Mouse (Mus musculus) myocyte (in vitro differentiated cells): ENCODE data around the gene Fam20c.

Experiments used
- CEBPB ChIP-seq: IDR thresholded peaks from 2 replicates; pipeline ENCODE4 v1.6.1; 2011; ENCODE audit warnings: mild to moderate bottlenecking, moderate library complexity; ENCODE audit not compliant: poor library complexity, insufficient read depth, severe bottlenecking
- MAX ChIP-seq: IDR thresholded peaks from one replicate; pipeline ENCODE4 v1.6.1; 2011; ENCODE audit warnings: low read depth, mild to moderate bottlenecking, control low read depth
- MYOD1 ChIP-seq, 3 experiments: IDR thresholded peaks; one replicate each; pipeline ENCODE4 v1.6.1; 2011; ENCODE audit warnings: control low read depth in 2 of 3, low read depth in 2 of 3, mild to moderate bottlenecking in 2 of 3, moderate library complexity in 1 of 3; ENCODE audit not compliant: insufficient read length in 2 of 3, control insufficient read depth in 1 of 3
- MYOG ChIP-seq, 3 experiments: IDR thresholded peaks; one replicate each; pipeline ENCODE4 v1.6.1; 2011; ENCODE audit warnings: control low read depth in 2 of 3, low read depth in 2 of 3, mild to moderate bottlenecking in 2 of 3; ENCODE audit not compliant: insufficient read length in 2 of 3, control insufficient read depth in 1 of 3, insufficient read depth in 1 of 3
- POLR2A ChIP-seq: IDR thresholded peaks from one replicate; pipeline ENCODE4 v1.6.1; 2011; ENCODE audit warnings: low read depth, mild to moderate bottlenecking, control low read depth, moderate library complexity; ENCODE audit not compliant: insufficient read length
- POLR2AphosphoS2 ChIP-seq: IDR thresholded peaks from one replicate; pipeline ENCODE4 v1.6.1; 2011; ENCODE audit warnings: low read depth, control low read depth; ENCODE audit not compliant: insufficient read length
- REST ChIP-seq: IDR thresholded peaks from one replicate; pipeline ENCODE4 v1.6.1; 2011; ENCODE audit warnings: mild to moderate bottlenecking, control low read depth, moderate library complexity; ENCODE audit not compliant: insufficient read depth, insufficient read length
- TCF12 ChIP-seq: IDR thresholded peaks from one replicate; pipeline ENCODE4 v1.6.1; 2011; ENCODE audit warnings: mild to moderate bottlenecking, control low read depth; ENCODE audit not compliant: poor library complexity, insufficient read depth, severe bottlenecking
- USF1 ChIP-seq: IDR thresholded peaks from one replicate; pipeline ENCODE4 v1.6.1; 2011; ENCODE audit warnings: low read depth, mild to moderate bottlenecking, control low read depth, moderate library complexity

GRCm38 (mm10) chr5:138840981-138841380, 86.7 kb downstream of the Fam20c start:
- no peak for TF ChIP-seq POLR2A
- TF ChIP-seq TCF12, result no peak
- no peak for TF ChIP-seq USF1
- TF ChIP-seq CEBPB, result no peak
- TF ChIP-seq MAX, result no peak
- no peak for TF ChIP-seq POLR2AphosphoS2
- no peak for TF ChIP-seq MYOD1 (IDR thresholded peaks at IDR 0.05; ENCODE audit: control insufficient read depth in 1 of 3, insufficient read length in 2 of 3, low read depth in 2 of 3)
- no peak for TF ChIP-seq REST
- TF ChIP-seq MYOG (IDR thresholded peaks at IDR 0.05; ENCODE audit: control insufficient read depth in 1 of 3, insufficient read depth in 1 of 3, insufficient read length in 2 of 3, low read depth in 2 of 3), result no peak
